Mouse (Mus musculus) intestine, embryonic 14.5 days (tissue): ENCODE results near the gene Tcf25. TPM values are rescaled to one million over a fixed set of nuclear protein-coding genes. Genes with fewer than 3 reads are reported as not detected.
A peak's percentile ranks its signal among the peaks of the same experiment; 100 is the strongest.

Experiments
- ATAC-seq: fragments of 200-750 bp; cut with Nextera tagmentation; replicated peaks from 2 replicates; pipeline ENCODE4 v1.8.0; 2017; ENCODE audit warnings: low read depth, moderate number of reproducible peaks, moderate TSS enrichment, moderate library complexity; ENCODE audit not compliant: low FRiP score, low TSS enrichment
- DNase-seq: peaks from one replicate; pipeline ENCODE4 v3.0.0-alpha.2; 2018; ENCODE audit warnings: low spot score
- H3K27ac ChIP-seq: fragments of 300-500 bp; sonication (generic); 2 replicates; pipeline ENCODE4 v1.5.1; 2014; ENCODE audit warnings: low read depth, mild to moderate bottlenecking, control low read depth
- H3K27me3 ChIP-seq: fragments of 300-500 bp; sonication (generic); replicated peaks from 2 replicates; pipeline ENCODE4 v1.6.1; 2014; ENCODE audit warnings: low read length, control low read depth; ENCODE audit not compliant: control insufficient read depth, insufficient read depth
- H3K36me3 ChIP-seq: fragments of 300-500 bp; sonication (generic); 2 replicates; pipeline ENCODE4 v1.6.1; 2014; ENCODE audit warnings: low read length, control low read depth; ENCODE audit not compliant: control insufficient read depth, insufficient read depth
- H3K4me1 ChIP-seq: fragments of 300-500 bp; sonication (generic); replicated peaks from 2 replicates; pipeline ENCODE4 v1.6.1; 2014; ENCODE audit warnings: low read length, control low read depth, mixed read lengths; ENCODE audit not compliant: control insufficient read depth, insufficient read depth
- H3K4me2 ChIP-seq: fragments of 300-500 bp; sonication (generic); 2 replicates; pipeline ENCODE4 v1.6.1; 2014; ENCODE audit warnings: low read length
- H3K4me3 ChIP-seq: fragments of 300-500 bp; sonication (generic); 2 replicates; pipeline ENCODE4 v1.5.1; 2014; ENCODE audit warnings: low read depth, low read length, control low read depth, mixed read lengths
- H3K9ac ChIP-seq: fragments of 300-500 bp; sonication (generic); 2 replicates; pipeline ENCODE4 v1.6.1; 2014; ENCODE audit warnings: mild to moderate bottlenecking, low read length
- H3K9me3 ChIP-seq: fragments of 300-500 bp; sonication (generic); 2 replicates; pipeline ENCODE4 v1.6.1; 2016; ENCODE audit warnings: low read length, control low read depth; ENCODE audit not compliant: control insufficient read depth
- WGBS: fragments of 180-500 bp; shearing (Covaris S2); extraction: QIAGEN DNeasy Blood & Tissue Kit; methylation state at CpG from one replicate; pipeline ENCODE4 v1.1.7; 2014; 5-methylcytosine and 5-hydroxymethylcytosine counted together
- polyA plus RNA-seq: library from polyadenylated mRNA; unstranded; fragments of >200 nt; fragmentation: Nextera tagmentation; extraction: Ambion mirVana; gene quantifications from 2 replicates; pipeline ENCODE4 v1.2.1, GENCODE M21; 2014

The Tcf25 gene
- polyA plus RNA-seq, 1 experiment from 2014 or later, result 170 TPM

GRCm38 (mm10) chr8:123361082-123361739 is 12.3 kb upstream of the Tcf25 start:
- Histone ChIP-seq H3K9me3 (no peaks in the 10 kb centered on the region), H3K4me3 (no peak overlapping the region), H3K27me3 (no peaks in the 10 kb centered on the region), H3K36me3 (no peaks in the 10 kb centered on the region), H3K9ac (no peak overlapping the region), H3K4me2 (no peak overlapping the region), H3K27ac (no peak overlapping the region), H3K4me1 (no peaks in the 10 kb centered on the region)
- ATAC-seq, result peak; percentile 40; the same call in 1 of the 2 replicates
- WGBS, result 47% methylated on average over 12 of the region's 12 CpGs
- DNase-seq, result peak; percentile 97

DNA sequence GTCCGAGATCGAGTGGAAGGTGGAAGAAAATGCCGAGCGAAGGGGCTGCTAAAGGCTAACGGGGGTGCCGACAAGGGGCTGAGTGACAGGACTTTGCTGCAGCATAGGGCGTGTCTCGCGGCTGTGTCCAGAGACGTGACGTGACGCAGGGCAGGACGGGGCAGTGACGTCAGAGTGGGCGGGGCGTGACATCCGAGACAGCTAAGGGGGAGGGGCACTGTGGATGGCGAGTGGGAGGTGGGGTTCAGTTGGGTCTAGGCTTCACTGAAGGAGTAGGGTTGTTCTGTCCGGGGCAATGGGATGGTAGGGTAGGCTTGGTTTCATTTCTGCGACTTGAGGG is 656 bp downstream of the Tcf25 start:
- H3K4me1 ChIP-seq, result peaks cover 13% of the 10 kb centered on the region
- DNase-seq (peak; percentile 99), ATAC-seq (peak; percentile 83)
- H3K4me2 ChIP-seq, result peak overlapping the region; percentile 78
- H3K36me3 ChIP-seq, result peaks cover 9% of the 10 kb centered on the region
- H3K27ac ChIP-seq, result peak overlapping the region; percentile 99
- WGBS, result under 1% methylated on average over 19 of the region's 20 CpGs
- peak overlapping the region; percentile 87 for H3K9ac ChIP-seq
- no peaks in the 10 kb centered on the region for H3K27me3 ChIP-seq
- H3K4me3 ChIP-seq, result peak overlapping the region; percentile 89
- H3K9me3 ChIP-seq, result no peaks in the 10 kb centered on the region

GRCm38 (mm10) chr8:123375701-123376100 is 2.1 kb downstream of the Tcf25 start:
- no peak overlapping the region for H3K4me3 ChIP-seq
- peaks cover 13% of the 10 kb centered on the region for H3K4me1 ChIP-seq
- H3K9ac ChIP-seq, result no peak overlapping the region
- H3K27ac ChIP-seq, result no peak overlapping the region
- 85% methylated on average over 10 of the region's 10 CpGs for WGBS
- no peak for DNase-seq
- peaks cover 10% of the 10 kb centered on the region for H3K36me3 ChIP-seq
- no peak for ATAC-seq
- H3K27me3 ChIP-seq, result no peaks in the 10 kb centered on the region
- H3K9me3 ChIP-seq, result no peaks in the 10 kb centered on the region
- no peak overlapping the region for H3K4me2 ChIP-seq

DNA sequence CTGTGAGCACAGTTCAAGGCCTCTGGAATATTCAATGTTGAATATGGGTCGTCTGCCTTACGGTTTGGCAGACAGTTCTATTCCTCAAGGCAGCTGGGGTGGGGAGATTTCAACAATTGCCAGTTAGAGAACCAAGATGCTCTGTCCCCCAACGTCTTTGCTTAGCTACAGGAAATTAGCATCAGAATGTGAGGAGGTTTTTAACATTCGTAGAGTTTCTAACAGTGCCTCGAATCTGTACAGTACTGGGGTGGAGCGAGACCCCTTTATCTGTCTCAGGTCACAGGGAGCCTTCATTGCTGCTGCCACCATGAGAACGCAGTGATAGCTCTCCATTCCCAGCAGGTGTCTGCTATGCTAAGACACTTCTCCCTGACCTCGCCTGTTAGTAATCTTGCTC is 2.6 kb downstream of the Tcf25 start:
- H3K27me3 ChIP-seq, result no peaks in the 10 kb centered on the region
- no peak overlapping the region for H3K9ac ChIP-seq
- 76% methylated on average over 8 of the region's 8 CpGs for WGBS
- no peaks in the 10 kb centered on the region for H3K9me3 ChIP-seq
- H3K4me3 ChIP-seq, result no peak overlapping the region
- no peak overlapping the region for H3K4me2 ChIP-seq
- H3K27ac ChIP-seq, result no peak overlapping the region
- ATAC-seq, result no peak
- no peak for DNase-seq
- H3K4me1 ChIP-seq, result peaks cover 13% of the 10 kb centered on the region
- peaks cover 14% of the 10 kb centered on the region for H3K36me3 ChIP-seq

DNA sequence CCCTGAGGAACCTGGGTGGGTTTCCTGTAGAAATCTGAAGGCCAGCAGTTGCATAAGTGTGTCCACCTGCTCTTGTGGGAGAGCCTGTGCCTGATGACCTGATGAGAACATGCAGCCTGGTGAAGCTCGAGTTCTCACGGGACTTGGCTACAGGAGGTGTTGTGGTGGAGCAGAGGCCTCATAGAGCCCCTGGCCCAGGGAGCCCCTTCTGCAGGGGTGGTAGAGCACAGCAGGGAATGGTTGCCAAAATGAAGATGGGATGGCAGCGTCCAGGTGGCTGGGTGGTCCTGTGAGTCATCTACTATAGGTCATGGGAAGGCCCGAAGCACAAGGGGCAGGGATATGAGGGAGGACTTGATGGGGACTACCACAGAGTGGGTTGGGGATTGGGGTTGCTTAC is 8.2 kb downstream of the Tcf25 start:
- no peak overlapping the region for H3K27ac ChIP-seq
- no peaks in the 10 kb centered on the region for H3K4me1 ChIP-seq
- H3K9me3 ChIP-seq, result no peaks in the 10 kb centered on the region
- peaks cover 65% of the 10 kb centered on the region for H3K36me3 ChIP-seq
- no peak overlapping the region for H3K4me3 ChIP-seq
- 95% methylated on average over 4 of the region's 4 CpGs for WGBS
- DNase-seq (no peak), ATAC-seq (no peak)
- H3K27me3 ChIP-seq, result no peaks in the 10 kb centered on the region
- H3K4me2 ChIP-seq, result no peak overlapping the region
- no peak overlapping the region for H3K9ac ChIP-seq

- Histone ChIP-seq H3K4me3 (no peak overlapping the region), H3K9me3 (no peaks in the 10 kb centered on the region), H3K27me3 (no peaks in the 10 kb centered on the region), H3K9ac (no peak overlapping the region), H3K36me3 (peaks cover 72% of the 10 kb centered on the region), H3K27ac (no peak overlapping the region), H3K4me2 (no peak overlapping the region), H3K4me1 (no peaks in the 10 kb centered on the region)
- DNase-seq (no peak), ATAC-seq (no peak)
- WGBS, result 82% methylated on average over 8 of the region's 8 CpGs
Measured at GRCm38 (mm10) chr8:123382516-123382915, 9.0 kb downstream of the Tcf25 start.

DNA sequence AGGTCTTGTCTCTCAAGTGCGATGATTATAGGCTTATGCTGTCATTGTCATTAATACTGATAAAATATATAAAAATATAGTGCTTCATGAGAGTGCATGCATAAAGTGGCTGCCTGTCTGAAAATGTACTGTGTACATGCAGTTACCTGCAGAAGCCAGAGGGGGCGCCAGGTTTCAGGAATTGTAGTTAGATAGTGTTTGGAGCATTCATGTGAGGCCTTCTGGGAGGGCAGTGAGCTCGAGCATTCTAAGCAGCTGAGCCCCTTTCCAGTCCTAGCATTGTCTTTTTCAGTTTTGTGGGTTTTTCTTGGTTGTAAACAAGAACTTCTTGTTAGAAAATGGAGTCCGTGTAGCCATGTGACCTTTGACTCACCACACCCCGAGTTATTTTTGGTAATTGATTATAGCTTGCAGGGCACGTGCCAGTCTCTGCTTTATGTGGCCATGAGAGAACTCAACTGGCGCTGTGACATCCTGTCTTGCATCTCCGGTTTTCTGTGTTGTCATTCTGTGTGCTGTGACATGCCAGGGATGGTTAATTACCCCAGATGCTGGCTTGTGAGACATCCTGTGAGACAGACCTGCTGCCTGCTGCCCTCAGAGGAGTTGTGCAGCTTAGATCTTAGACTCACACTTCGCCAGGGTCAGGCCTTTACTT is 11.5 kb downstream of the Tcf25 start:
- 68% methylated on average over 9 of the region's 9 CpGs for WGBS
- ATAC-seq (no peak), DNase-seq (no peak)
- H3K27ac ChIP-seq, result no peak overlapping the region
- no peak overlapping the region for H3K4me2 ChIP-seq
- no peak overlapping the region for H3K9ac ChIP-seq
- no peaks in the 10 kb centered on the region for H3K9me3 ChIP-seq
- peaks cover 93% of the 10 kb centered on the region for H3K36me3 ChIP-seq
- no peaks in the 10 kb centered on the region for H3K4me1 ChIP-seq
- no peaks in the 10 kb centered on the region for H3K27me3 ChIP-seq
- H3K4me3 ChIP-seq, result no peak overlapping the region

DNA sequence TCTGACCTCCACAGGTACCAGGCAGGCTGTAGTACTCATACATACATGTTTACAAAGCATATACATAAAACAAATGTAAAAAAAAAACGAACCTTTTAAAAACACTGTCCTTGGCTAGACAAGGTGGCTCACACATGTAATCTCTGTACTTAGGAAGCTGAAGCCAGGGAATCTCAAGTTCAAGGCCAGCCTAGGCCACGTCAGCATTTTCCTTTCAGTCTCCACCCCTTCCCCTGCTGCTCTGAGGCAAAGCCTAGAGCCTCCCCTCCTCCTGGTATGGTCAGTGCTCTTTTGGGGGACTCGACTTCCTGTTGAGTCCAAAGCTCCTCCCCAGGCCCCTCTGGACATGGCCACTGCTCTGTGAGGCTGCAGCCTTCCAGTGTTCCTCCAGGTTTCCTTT is 13.5 kb downstream of the Tcf25 start:
- WGBS, result 82% methylated on average over 3 of the region's 3 CpGs
- H3K27ac ChIP-seq, result no peak overlapping the region
- H3K4me3 ChIP-seq, result no peak overlapping the region
- H3K27me3 ChIP-seq, result no peaks in the 10 kb centered on the region
- H3K9me3 ChIP-seq, result no peaks in the 10 kb centered on the region
- no peak overlapping the region for H3K9ac ChIP-seq
- no peaks in the 10 kb centered on the region for H3K4me1 ChIP-seq
- no peak for DNase-seq
- no peak for ATAC-seq
- peaks cover 98% of the 10 kb centered on the region for H3K36me3 ChIP-seq
- no peak overlapping the region for H3K4me2 ChIP-seq

- no peaks in the 10 kb centered on the region for H3K27me3 ChIP-seq
- 92% methylated on average over 8 of the region's 8 CpGs for WGBS
Measured at GRCm38 (mm10) chr8:123387801-123388200, 14.2 kb downstream of the Tcf25 start.

More at GRCm38 (mm10) chr8:123387801-123388200, 14.2 kb downstream of the Tcf25 start:
- Histone ChIP-seq H3K4me3 (no peak overlapping the region), H3K4me2 (no peak overlapping the region), H3K36me3 (peaks cover 98% of the 10 kb centered on the region), H3K9ac (no peak overlapping the region), H3K27ac (no peak overlapping the region), H3K9me3 (no peaks in the 10 kb centered on the region), H3K4me1 (no peaks in the 10 kb centered on the region)
- DNase-seq, result no peak
- ATAC-seq, result no peak
